Mouse (Mus musculus) liver, embryonic 14.5 days (tissue): ENCODE measurements around the gene Ell.

ENCODE experiments used
- CTCF ChIP-seq: IDR thresholded peaks from 2 replicates; pipeline ENCODE4 v1.5.1; 2016; ENCODE audit warnings: antibody characterized with exemption, low read depth, control low read depth
- EP300 ChIP-seq: IDR thresholded peaks from 2 replicates; pipeline ENCODE4 v1.6.1; 2016; ENCODE audit warnings: antibody characterized with exemption, low read depth

DNA sequence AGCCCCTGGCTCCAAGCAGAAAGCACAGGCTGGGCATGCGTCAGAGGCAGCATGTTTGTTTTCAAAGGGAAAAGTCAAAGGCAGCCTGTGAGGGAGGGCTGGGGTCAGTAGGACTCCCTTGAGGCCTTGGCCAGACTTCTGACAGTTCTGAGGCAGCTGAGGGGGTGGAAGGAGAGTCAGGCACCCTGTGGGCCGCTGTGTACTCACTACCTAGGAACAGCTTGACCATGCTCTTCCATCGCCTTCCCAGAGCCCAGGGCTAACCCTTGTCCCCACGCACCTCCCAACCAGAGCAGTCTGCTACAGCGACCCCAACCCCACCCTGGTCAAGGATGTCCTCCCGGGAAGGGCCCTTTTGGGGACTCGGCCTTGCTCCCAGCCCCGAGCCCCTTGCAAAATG is 53.9 kb downstream of the Ell start:
- TF ChIP-seq EP300: no peak
- TF ChIP-seq CTCF: no peak
